Mouse (Mus musculus): ENCODE results near the gene S100a13.

GRCm38 (mm10) chr3:90526580-90526979 lies 12.3 kb downstream of the S100a13 start, which contains the start of gene S100a14:
- TF ChIP-seq CTCF (IDR thresholded peaks at IDR 0.05; ENCODE audit: low read depth) (no peak), EP300 (IDR thresholded peaks at IDR 0.05; ENCODE audit: low read depth) (no peak)

All from liver, embryonic 14.5 days (tissue).